Mouse (Mus musculus): ENCODE data around the gene Casc3. TPM values are rescaled to one million over a fixed set of nuclear protein-coding genes. Genes with fewer than 3 reads are reported as not detected.
"Not testable (repeated sequence)": the region's sequence is repeated elsewhere in the genome, so short reads cannot be mapped to it uniquely, and the experiment has no call there.

Casc3 gene
- polyA plus RNA-seq, 3 experiments from 2014 or later: 8.7 to 14.8 (median 11.6) TPM

GRCm38 (mm10) chr11:98790631-98791205 is 14.0 kb upstream of the Casc3 start:
- ATAC-seq: no peak

- ATAC-seq: no peak
Measured at GRCm38 (mm10) chr11:98791448-98791847, 13.3 kb upstream of the Casc3 start.

GRCm38 (mm10) chr11:98792081-98792480 is 12.6 kb upstream of the Casc3 start:
- no peak for ATAC-seq

GRCm38 (mm10) chr11:98794469-98795014 is 10.2 kb upstream of the Casc3 start:
- ATAC-seq: peak; percentile 62

- ATAC-seq: peak; percentile 42
Measured at GRCm38 (mm10) chr11:98795015-98795713, 9.5 kb upstream of the Casc3 start, which contains the start of gene Msl1. Gene Msl1 (plus strand): TSS chr11:98795516.

GRCm38 (mm10) chr11:98795714-98796514 is 8.8 kb upstream of the Casc3 start:
- peak; percentile 12 for ATAC-seq

- peak; percentile 37 for ATAC-seq
Measured at GRCm38 (mm10) chr11:98796515-98797216, 8.0 kb upstream of the Casc3 start.

GRCm38 (mm10) chr11:98797306-98797705 is 7.4 kb upstream of the Casc3 start:
- ATAC-seq: no peak

GRCm38 (mm10) chr11:98797909-98798308 is 6.8 kb upstream of the Casc3 start:
- no peak for ATAC-seq

- ATAC-seq: no peak
Measured at GRCm38 (mm10) chr11:98808417-98808816, 3.7 kb downstream of the Casc3 start.

GRCm38 (mm10) chr11:98809457-98810290 is 5.0 kb downstream of the Casc3 start:
- ATAC-seq: peak; percentile 96

- no peak for ATAC-seq
Measured at GRCm38 (mm10) chr11:98810686-98811085, 6.0 kb downstream of the Casc3 start.

GRCm38 (mm10) chr11:98816706-98817239 is 12.1 kb downstream of the Casc3 start:
- no peak for ATAC-seq

- no peak for ATAC-seq
Measured at GRCm38 (mm10) chr11:98820968-98821367, 16.3 kb downstream of the Casc3 start.

- ATAC-seq: not testable (repeated sequence)
Measured at GRCm38 (mm10) chr11:98826071-98826470, 21.4 kb downstream of the Casc3 start.

GRCm38 (mm10) chr11:98827877-98828276 is 23.2 kb downstream of the Casc3 start:
- ATAC-seq: no peak

GRCm38 (mm10) chr11:98829091-98829775 is 24.5 kb downstream of the Casc3 start:
- peak; percentile 46 for ATAC-seq

GRCm38 (mm10) chr11:98829875-98830274 is 25.2 kb downstream of the Casc3 start:
- ATAC-seq: no peak

GRCm38 (mm10) chr11:98835296-98835695 is 30.6 kb downstream of the Casc3 start:
- ATAC-seq: no peak

GRCm38 (mm10) chr11:98835725-98836124 is 31.0 kb downstream of the Casc3 start:
- ATAC-seq: no peak

- no peak for ATAC-seq
Measured at GRCm38 (mm10) chr11:98836128-98836527, 31.4 kb downstream of the Casc3 start.

Measured in inflammation-experienced regulatory T-cells, adult 6 months (primary cell).